Mouse (Mus musculus) intestine, embryonic 15.5 days (tissue): ENCODE measurements around the gene Stk19. TPM values are rescaled to one million over a fixed set of nuclear protein-coding genes. Genes with fewer than 3 reads are reported as not detected.
A peak's percentile ranks its signal among the peaks of the same experiment; 100 is the strongest.
"Not testable (repeated sequence)": the region's sequence is repeated elsewhere in the genome, so short reads cannot be mapped to it uniquely, and the experiment has no call there.

Source experiments
- ATAC-seq: fragments of 200-750 bp; cut with Nextera tagmentation; 2 replicates; pipeline ENCODE4 v1.8.0; 2017; ENCODE audit warnings: moderate TSS enrichment, moderate library complexity
- H3K27ac ChIP-seq: fragments of 300-500 bp; sonication (generic); 2 replicates; pipeline ENCODE4 v1.5.1; 2015; ENCODE audit warnings: mild to moderate bottlenecking, inconsistent platforms
- H3K27me3 ChIP-seq: fragments of 300-500 bp; sonication (generic); replicated peaks from 2 replicates; pipeline ENCODE4 v1.6.1; 2015; ENCODE audit warnings: inconsistent platforms
- H3K36me3 ChIP-seq: fragments of 300-500 bp; sonication (generic); 2 replicates; pipeline ENCODE4 v1.6.1; 2015; ENCODE audit warnings: inconsistent platforms
- H3K4me1 ChIP-seq: fragments of 300-500 bp; sonication (generic); replicated peaks from 2 replicates; pipeline ENCODE4 v1.6.1; 2015; ENCODE audit warnings: inconsistent platforms
- H3K4me2 ChIP-seq: fragments of 300-500 bp; sonication (generic); replicated peaks from 2 replicates; pipeline ENCODE4 v1.6.1; 2015; ENCODE audit warnings: mild to moderate bottlenecking, inconsistent platforms
- H3K4me3 ChIP-seq: fragments of 300-500 bp; sonication (generic); replicated peaks from 2 replicates; pipeline ENCODE4 v1.5.1; 2015; ENCODE audit warnings: inconsistent platforms
- H3K9ac ChIP-seq: fragments of 300-500 bp; sonication (generic); 2 replicates; pipeline ENCODE4 v1.6.1; 2015; ENCODE audit warnings: inconsistent platforms
- H3K9me3 ChIP-seq: fragments of 300-500 bp; sonication (generic); 2 replicates; pipeline ENCODE4 v1.6.1; 2016; ENCODE audit warnings: inconsistent platforms
- WGBS: fragments of 180-500 bp; shearing (Covaris S2); methylation state at CpG from one replicate; pipeline ENCODE4 v1.1.7; 2015; 5-methylcytosine and 5-hydroxymethylcytosine counted together
- polyA plus RNA-seq: library from polyadenylated mRNA; unstranded; fragments of >200 nt; fragmentation: Nextera tagmentation; extraction: Ambion mirVana; gene quantifications from 2 replicates; pipeline ENCODE4 v1.2.1, GENCODE M21; 2015

Stk19 gene
- polyA plus RNA-seq, 1 experiment from 2014 or later, result 25.1 TPM

- Histone ChIP-seq H3K9ac (peak overlapping the region; percentile 72), H3K36me3 (peaks cover 16% of the 10 kb centered on the region), H3K4me2 (peak overlapping the region; percentile 97), H3K27ac (peak overlapping the region; percentile 45; the same call in 1 of the 2 replicates), H3K4me3 (peak overlapping the region; percentile 70), H3K4me1 (peaks cover 22% of the 10 kb centered on the region), H3K9me3 (no peaks in the 10 kb centered on the region), H3K27me3 (no peaks in the 10 kb centered on the region)
- WGBS, result 31% methylated on average over 43 of the region's 43 CpGs
- ATAC-seq, result peak; percentile 36
Measured at GRCm38 (mm10) chr17:34837464-34838324, 949 bp upstream of the Stk19 start.

- Histone ChIP-seq H3K4me1 (peaks cover 22% of the 10 kb centered on the region), H3K4me2 (peak overlapping the region; percentile 94), H3K9ac (peak overlapping the region; percentile 43), H3K4me3 (peak overlapping the region; percentile 70), H3K9me3 (no peaks in the 10 kb centered on the region), H3K27me3 (no peaks in the 10 kb centered on the region), H3K36me3 (peaks cover 19% of the 10 kb centered on the region), H3K27ac (peak overlapping the region; percentile 24)
- peak; percentile 85 for ATAC-seq
- WGBS, result 4% methylated on average over 48 of the region's 48 CpGs
Measured at GRCm38 (mm10) chr17:34836155-34836855, 440 bp downstream of the Stk19 start.

GRCm38 (mm10) chr17:34830776-34831175, 6.0 kb downstream of the Stk19 start:
- not testable (repeated sequence) for H3K4me1 ChIP-seq, H3K4me3 ChIP-seq, H3K9me3 ChIP-seq, ATAC-seq, H3K4me2 ChIP-seq, H3K27ac ChIP-seq, H3K9ac ChIP-seq, H3K27me3 ChIP-seq
- 93% methylated on average over 1 of the region's 1 CpGs for WGBS
- peaks cover 21% of the 10 kb centered on the region for H3K36me3 ChIP-seq

DNA sequence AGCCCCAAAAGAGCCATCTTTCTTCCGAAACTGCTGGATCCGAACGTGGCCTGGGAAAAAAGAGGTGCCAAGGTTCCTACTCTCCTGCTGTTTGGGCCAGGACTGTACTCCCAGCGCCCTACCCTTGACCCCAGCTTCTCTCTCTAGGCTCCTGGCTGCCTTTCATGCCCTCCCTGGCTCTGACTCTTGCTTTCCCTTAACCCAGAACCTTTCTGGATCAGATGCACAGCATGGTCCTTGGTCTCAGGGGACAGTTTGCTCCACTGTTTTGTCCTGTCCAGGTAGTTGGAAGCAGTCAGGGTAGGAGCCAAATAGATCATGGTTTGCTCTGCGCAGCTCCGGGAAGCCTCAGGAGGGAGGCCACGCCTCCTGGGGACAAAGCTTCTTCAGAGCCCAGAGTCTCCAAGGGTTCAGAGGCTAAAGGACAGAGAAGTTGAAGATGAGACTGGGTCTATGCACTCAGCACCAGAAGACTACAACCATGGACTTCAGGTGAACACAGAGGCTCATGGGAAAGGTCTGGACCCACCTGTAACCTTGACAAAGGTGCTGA, 21.9 kb downstream of the Stk19 start:
- Histone ChIP-seq H3K27me3 (no peaks in the 10 kb centered on the region), H3K4me2 (no peak overlapping the region), H3K36me3 (no peaks in the 10 kb centered on the region), H3K9me3 (no peaks in the 10 kb centered on the region), H3K27ac (no peak overlapping the region), H3K9ac (no peak overlapping the region), H3K4me1 (no peaks in the 10 kb centered on the region), H3K4me3 (no peak overlapping the region)
- WGBS, result 79% methylated on average over 7 of the region's 7 CpGs
- ATAC-seq, result no peak

- H3K4me3 ChIP-seq, result not testable (repeated sequence)
Measured at GRCm38 (mm10) chr17:34813747-34814146, 23.0 kb downstream of the Stk19 start.

GRCm38 (mm10) chr17:34811275-34811674, 25.5 kb downstream of the Stk19 start:
- Histone ChIP-seq H3K27me3 (no peaks in the 10 kb centered on the region), H3K9ac (no peak overlapping the region), H3K36me3 (no peaks in the 10 kb centered on the region), H3K9me3 (no peaks in the 10 kb centered on the region), H3K27ac (no peak overlapping the region), H3K4me1 (no peaks in the 10 kb centered on the region), H3K4me2 (no peak overlapping the region), H3K4me3 (no peak overlapping the region)
- ATAC-seq, result peak; percentile 79
- 62% methylated on average over 15 of the region's 15 CpGs for WGBS

More at GRCm38 (mm10) chr17:34813747-34814146, 23.0 kb downstream of the Stk19 start:
- WGBS, result 60% methylated on average over 12 of the region's 12 CpGs
- not testable (repeated sequence) for ATAC-seq, H3K27me3 ChIP-seq, H3K9ac ChIP-seq, H3K27ac ChIP-seq, H3K4me1 ChIP-seq, H3K9me3 ChIP-seq, H3K4me2 ChIP-seq, H3K36me3 ChIP-seq

DNA sequence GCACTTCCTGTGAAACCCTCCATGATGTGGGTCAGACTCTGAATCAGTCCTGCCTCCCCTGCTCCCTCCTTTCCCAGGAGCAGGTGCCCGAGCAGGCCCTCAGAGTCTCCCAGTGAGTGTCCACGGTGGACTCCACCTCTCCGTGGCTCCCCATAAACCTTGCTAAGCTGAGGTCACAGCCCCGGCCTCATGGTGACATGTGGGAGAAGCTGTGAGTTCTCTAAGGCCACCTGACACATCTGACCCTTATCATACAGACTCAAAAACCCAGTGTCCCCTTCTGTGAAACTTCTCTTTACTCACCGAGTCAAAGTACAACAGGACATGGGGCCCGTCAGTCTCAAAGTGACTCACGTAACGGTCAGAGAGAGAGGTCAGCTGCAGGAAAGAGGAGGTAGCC, 25.9 kb downstream of the Stk19 start:
- not testable (repeated sequence) for H3K27me3 ChIP-seq, H3K27ac ChIP-seq, ATAC-seq, H3K4me3 ChIP-seq, H3K4me1 ChIP-seq, H3K4me2 ChIP-seq, H3K9ac ChIP-seq, H3K9me3 ChIP-seq, H3K36me3 ChIP-seq
- 80% methylated on average over 8 of the region's 8 CpGs for WGBS

DNA sequence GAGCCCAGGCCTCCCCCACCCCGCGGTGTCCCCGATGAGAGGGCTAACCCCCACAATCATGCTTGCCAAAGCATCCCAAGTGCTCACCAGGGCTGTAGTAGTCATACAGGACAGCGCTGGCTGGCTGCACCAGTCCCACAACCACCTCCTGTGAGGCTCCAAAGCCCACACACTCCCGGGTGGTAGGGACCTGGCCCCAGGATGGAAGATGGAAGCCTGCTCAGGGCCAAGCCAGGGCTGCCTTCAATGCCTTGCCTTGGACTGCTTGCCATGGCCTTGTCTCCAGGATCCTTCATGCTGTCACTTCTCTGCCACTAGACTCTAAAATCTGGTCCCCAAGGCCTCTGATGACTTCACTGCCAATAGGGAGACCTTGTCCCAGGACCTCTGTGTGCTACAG, 26.3 kb downstream of the Stk19 start:
- not testable (repeated sequence) for H3K9ac ChIP-seq, H3K4me3 ChIP-seq, H3K9me3 ChIP-seq, H3K27me3 ChIP-seq, H3K4me1 ChIP-seq, H3K27ac ChIP-seq, H3K36me3 ChIP-seq, H3K4me2 ChIP-seq, ATAC-seq
- WGBS, result 87% methylated on average over 5 of the region's 5 CpGs

DNA sequence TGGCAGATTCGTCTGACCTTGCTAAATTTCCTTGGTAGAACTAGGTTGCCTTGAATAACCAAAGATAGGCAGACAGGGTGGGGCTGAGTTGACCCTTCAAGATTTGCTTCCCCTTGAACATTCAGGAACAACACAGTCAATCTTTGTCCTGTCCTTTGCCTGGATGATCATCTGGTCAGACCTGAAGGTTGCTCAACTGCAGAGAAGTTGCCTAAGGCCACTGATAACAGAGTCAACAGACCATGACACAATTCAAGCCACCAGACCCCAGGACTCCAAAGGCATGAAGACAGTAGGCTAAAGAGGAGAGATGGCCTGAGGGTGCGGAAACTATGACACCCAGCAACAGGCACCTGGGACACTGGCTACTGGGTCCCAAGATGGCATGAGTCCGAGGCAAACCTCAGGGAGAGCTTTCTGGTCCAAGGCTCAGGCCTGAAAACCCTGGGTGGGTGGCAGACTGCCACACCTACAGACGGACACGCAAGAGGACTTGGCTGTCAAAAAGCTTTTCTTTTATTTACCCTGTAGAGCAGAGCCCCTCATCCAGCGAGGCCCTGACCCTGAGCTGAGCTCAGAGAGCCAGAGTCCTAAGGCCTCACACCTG, 28.0 kb downstream of the Stk19 start:
- Histone ChIP-seq H3K27ac (no peak overlapping the region), H3K4me3 (no peak overlapping the region), H3K27me3 (no peaks in the 10 kb centered on the region), H3K36me3 (no peaks in the 10 kb centered on the region), H3K9me3 (no peaks in the 10 kb centered on the region), H3K4me1 (no peaks in the 10 kb centered on the region), H3K4me2 (no peak overlapping the region), H3K9ac (no peak overlapping the region)
- no peak for ATAC-seq
- 77% methylated on average over 6 of the region's 6 CpGs for WGBS

DNA sequence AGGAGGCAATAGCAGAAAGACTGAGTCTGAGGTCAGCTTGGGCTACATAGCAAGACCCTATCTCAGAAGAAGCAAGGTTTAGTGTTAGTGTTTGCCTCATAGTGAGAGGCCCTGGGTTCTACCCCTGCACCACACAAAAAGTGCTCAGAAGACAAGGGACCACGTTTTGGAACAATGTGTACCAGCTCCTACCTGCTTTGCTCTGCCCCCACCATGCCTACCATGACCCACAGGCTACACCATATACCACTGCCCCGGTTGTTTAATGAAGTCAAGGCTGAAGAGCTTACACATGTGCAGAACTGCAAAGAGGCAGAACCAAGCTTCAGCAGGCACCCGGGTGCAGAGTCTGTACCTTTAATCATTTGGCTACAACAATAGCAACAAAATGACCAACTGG, 29.6 kb downstream of the Stk19 start:
- H3K4me1 ChIP-seq, result no peaks in the 10 kb centered on the region
- 65% methylated on average over 3 of the region's 3 CpGs for WGBS
- no peaks in the 10 kb centered on the region for H3K9me3 ChIP-seq
- H3K4me2 ChIP-seq, result no peak overlapping the region
- H3K4me3 ChIP-seq, result no peak overlapping the region
- no peaks in the 10 kb centered on the region for H3K36me3 ChIP-seq
- H3K27ac ChIP-seq, result no peak overlapping the region
- H3K9ac ChIP-seq, result no peak overlapping the region
- no peak for ATAC-seq
- H3K27me3 ChIP-seq, result no peaks in the 10 kb centered on the region

- no peaks in the 10 kb centered on the region for H3K4me1 ChIP-seq
- no peaks in the 10 kb centered on the region for H3K9me3 ChIP-seq
- H3K4me3 ChIP-seq, result no peak overlapping the region
- H3K27me3 ChIP-seq, result no peaks in the 10 kb centered on the region
- H3K4me2 ChIP-seq, result no peak overlapping the region
- no peak for ATAC-seq
- H3K36me3 ChIP-seq, result no peaks in the 10 kb centered on the region
- no peak overlapping the region for H3K27ac ChIP-seq
- H3K9ac ChIP-seq, result no peak overlapping the region
- 75% methylated on average over 6 of the region's 6 CpGs for WGBS
Measured at GRCm38 (mm10) chr17:34804871-34805562, 31.7 kb downstream of the Stk19 start.

DNA sequence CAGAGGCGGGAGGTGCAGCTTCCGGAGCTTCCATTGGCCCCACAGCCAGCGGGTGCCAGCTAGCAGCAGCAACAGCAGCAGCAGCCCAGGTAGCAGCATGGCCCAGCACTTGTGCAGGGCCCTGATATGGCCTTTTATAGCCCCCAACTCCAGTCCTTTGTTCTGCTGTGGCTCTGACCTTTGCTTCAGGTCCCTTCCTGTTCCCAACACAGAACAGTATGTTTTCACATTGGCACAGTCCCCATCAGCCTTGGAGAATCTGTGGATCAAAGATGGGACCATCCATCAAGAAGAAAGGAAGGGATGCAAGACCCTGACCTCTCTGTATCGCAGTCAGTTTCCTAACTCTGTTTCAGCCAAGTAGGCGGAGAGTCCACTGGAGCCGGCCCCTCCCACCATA, 32.4 kb downstream of the Stk19 start, which contains the start of gene Cyp21a1:
Cyp21a1 (minus strand) TSS at position 261 of the 400 bp plus-strand sequence.
- not testable (repeated sequence) for H3K4me2 ChIP-seq, H3K9me3 ChIP-seq, H3K36me3 ChIP-seq, H3K4me3 ChIP-seq, H3K27me3 ChIP-seq, H3K9ac ChIP-seq, ATAC-seq, H3K4me1 ChIP-seq, H3K27ac ChIP-seq
- 90% methylated on average over 5 of the region's 6 CpGs for WGBS
